Mouse (Mus musculus) thymus, postnatal 0 days (tissue): ENCODE results near the gene Cbx7. TPM values are rescaled to one million over a fixed set of nuclear protein-coding genes. Genes with fewer than 3 reads are reported as not detected.
"Not testable (repeated sequence)": the region's sequence is repeated elsewhere in the genome, so short reads cannot be mapped to it uniquely, and the experiment has no call there.

Source experiments
- DNase-seq: peaks from one replicate; pipeline ENCODE4 v3.0.0-alpha.2; 2015; ENCODE audit warnings: low spot score
- polyA plus RNA-seq: library from polyadenylated mRNA; unstranded; fragments of >200 nt; fragmentation: Nextera tagmentation; extraction: Ambion mirVana; gene quantifications from 2 replicates; pipeline ENCODE4 v1.2.1, GENCODE M21; 2015

Gene Cbx7
- polyA plus RNA-seq, 1 experiment from 2014 or later = 10.1 TPM

- peak; percentile 85 for DNase-seq
These were observed 20.5 kb downstream of the Cbx7 start for GRCm38 (mm10) chr15:79950250-79951025.

GRCm38 (mm10) chr15:79947681-79948080 is 23.2 kb downstream of the Cbx7 start:
- DNase-seq = no peak

- DNase-seq = peak; percentile 50
These were observed 24.1 kb downstream of the Cbx7 start for GRCm38 (mm10) chr15:79946790-79947189.

- peak; percentile 87 for DNase-seq
These were observed 24.9 kb downstream of the Cbx7 start for GRCm38 (mm10) chr15:79946022-79946421.

GRCm38 (mm10) chr15:79944948-79945347 is 26.0 kb downstream of the Cbx7 start:
- DNase-seq = no peak

- DNase-seq = no peak
These were observed 27.3 kb downstream of the Cbx7 start for GRCm38 (mm10) chr15:79943584-79943983.

- no peak for DNase-seq
These were observed 28.4 kb downstream of the Cbx7 start for GRCm38 (mm10) chr15:79942541-79942940.

GRCm38 (mm10) chr15:79940932-79941331 is 30.0 kb downstream of the Cbx7 start:
- peak; percentile 74 for DNase-seq

GRCm38 (mm10) chr15:79939913-79940312 is 31.0 kb downstream of the Cbx7 start:
- DNase-seq = no peak

- DNase-seq = not testable (repeated sequence)
These were observed 31.4 kb downstream of the Cbx7 start for GRCm38 (mm10) chr15:79939501-79939900.

GRCm38 (mm10) chr15:79939020-79939419 is 31.9 kb downstream of the Cbx7 start:
- DNase-seq = no peak

GRCm38 (mm10) chr15:79936374-79936751 is 34.6 kb downstream of the Cbx7 start:
- DNase-seq = no peak

- no peak for DNase-seq
These were observed 35.1 kb downstream of the Cbx7 start for GRCm38 (mm10) chr15:79935654-79936373.

GRCm38 (mm10) chr15:79934776-79935175 is 36.1 kb downstream of the Cbx7 start:
- DNase-seq = no peak

- DNase-seq = no peak
These were observed 37.0 kb downstream of the Cbx7 start for GRCm38 (mm10) chr15:79933670-79934514.

- DNase-seq = no peak
These were observed 37.8 kb downstream of the Cbx7 start for GRCm38 (mm10) chr15:79933052-79933669.

- DNase-seq = peak; percentile 93
These were observed 38.5 kb downstream of the Cbx7 start for GRCm38 (mm10) chr15:79932323-79932987.

GRCm38 (mm10) chr15:79931496-79932141 is 39.3 kb downstream of the Cbx7 start:
- DNase-seq = peak; percentile 22

GRCm38 (mm10) chr15:79929734-79930133 is 41.2 kb downstream of the Cbx7 start:
- DNase-seq = no peak

GRCm38 (mm10) chr15:79928736-79929135 is 42.2 kb downstream of the Cbx7 start:
- DNase-seq = no peak
